Mouse (Mus musculus) midbrain, embryonic 13.5 days (tissue): ENCODE measurements around the gene Smarcc1. TPM values are rescaled to one million over a fixed set of nuclear protein-coding genes. Genes with fewer than 3 reads are reported as not detected.
"Not testable (repeated sequence)": the region's sequence is repeated elsewhere in the genome, so short reads cannot be mapped to it uniquely, and the experiment has no call there.

Source experiments
- ATAC-seq: fragments of 200-750 bp; cut with Nextera tagmentation; 2 replicates; pipeline ENCODE4 v1.8.0; 2017; ENCODE audit warnings: mild to moderate bottlenecking, moderate TSS enrichment, moderate library complexity
- H3K27ac ChIP-seq: fragments of 300-500 bp; sonication (generic); 2 replicates; pipeline ENCODE4 v1.5.1; 2015; ENCODE audit warnings: inconsistent platforms, mild to moderate bottlenecking, moderate library complexity
- H3K27me3 ChIP-seq: fragments of 300-500 bp; sonication (generic); 2 replicates; pipeline ENCODE4 v1.6.1; 2015; ENCODE audit warnings: mild to moderate bottlenecking, inconsistent platforms
- H3K36me3 ChIP-seq: fragments of 300-500 bp; sonication (generic); 2 replicates; pipeline ENCODE4 v1.6.1; 2015; ENCODE audit warnings: mild to moderate bottlenecking, inconsistent platforms
- H3K4me1 ChIP-seq: fragments of 300-500 bp; sonication (generic); replicated peaks from 2 replicates; pipeline ENCODE4 v1.6.1; 2015; ENCODE audit warnings: inconsistent platforms
- H3K4me2 ChIP-seq: fragments of 300-500 bp; sonication (generic); replicated peaks from 2 replicates; pipeline ENCODE4 v1.6.1; 2015; ENCODE audit warnings: moderate library complexity, mild to moderate bottlenecking, inconsistent platforms
- H3K4me3 ChIP-seq: fragments of 300-500 bp; sonication (generic); replicated peaks from 2 replicates; pipeline ENCODE4 v1.5.1; 2015; ENCODE audit warnings: mild to moderate bottlenecking, inconsistent platforms
- H3K9ac ChIP-seq: fragments of 300-500 bp; sonication (generic); replicated peaks from 2 replicates; pipeline ENCODE4 v1.6.1; 2015; ENCODE audit warnings: mild to moderate bottlenecking, inconsistent platforms
- H3K9me3 ChIP-seq: fragments of 300-500 bp; sonication (generic); 2 replicates; pipeline ENCODE4 v1.6.1; 2016; ENCODE audit warnings: mild to moderate bottlenecking, inconsistent platforms
- WGBS: fragments of 180-500 bp; shearing (Covaris S2); methylation state at CpG from one replicate; pipeline ENCODE4 v1.1.7; 2015; 5-methylcytosine and 5-hydroxymethylcytosine counted together
- polyA plus RNA-seq: library from polyadenylated mRNA; unstranded; fragments of >200 nt; fragmentation: Nextera tagmentation; extraction: Ambion mirVana; gene quantifications from 2 replicates; pipeline ENCODE4 v1.2.1, GENCODE M21; 2015

Smarcc1 gene
- polyA plus RNA-seq: 153 and 167 TPM in 2 replicates

GRCm38 (mm10) chr9:110116977-110117778 is at the start of gene Smarcc1:
Smarcc1 (plus strand) TSS chr9:110117708.
- Histone ChIP-seq H3K27me3 (no peaks in the 10 kb centered on the region), H3K9me3 (no peaks in the 10 kb centered on the region), H3K4me3 (peak within 1 kb of the TSS; percentile 86), H3K9ac (peak within 1 kb of the TSS; percentile 92), H3K36me3 (peaks cover 25% of the 10 kb centered on the region), H3K4me2 (peak within 1 kb of the TSS; percentile 65), H3K27ac (peak within 1 kb of the TSS; percentile 97), H3K4me1 (peaks cover 23% of the 10 kb centered on the region)
- peak; percentile 98 for ATAC-seq
- under 1% methylated on average over 78 of the region's 79 CpGs for WGBS

GRCm38 (mm10) chr9:110068745-110069144 is 48.8 kb upstream of the Smarcc1 start:
- Histone ChIP-seq H3K36me3 (peaks cover 81% of the 10 kb centered on the region), H3K9ac (no peak overlapping the region), H3K27ac (no peak overlapping the region), H3K27me3 (no peaks in the 10 kb centered on the region), H3K4me3 (no peak overlapping the region), H3K4me2 (no peak overlapping the region), H3K9me3 (no peaks in the 10 kb centered on the region), H3K4me1 (no peaks in the 10 kb centered on the region)
- WGBS: 93% methylated on average over 6 of the region's 6 CpGs
- no peak for ATAC-seq

- no peaks in the 10 kb centered on the region for H3K27me3 ChIP-seq
- no peaks in the 10 kb centered on the region for H3K4me1 ChIP-seq
- H3K27ac ChIP-seq: no peak overlapping the region
- no peaks in the 10 kb centered on the region for H3K9me3 ChIP-seq
- H3K4me2 ChIP-seq: no peak overlapping the region
- no peak overlapping the region for H3K4me3 ChIP-seq
- ATAC-seq: peak; percentile 62; the same call in 1 of the 2 replicates
- no peak overlapping the region for H3K9ac ChIP-seq
- 83% methylated on average over 9 of the region's 9 CpGs for WGBS
- peaks cover 86% of the 10 kb centered on the region for H3K36me3 ChIP-seq
Measured at GRCm38 (mm10) chr9:110070358-110070757, 47.1 kb upstream of the Smarcc1 start.

GRCm38 (mm10) chr9:110071011-110071410 is 46.5 kb upstream of the Smarcc1 start:
- H3K36me3 ChIP-seq: peaks cover 87% of the 10 kb centered on the region
- H3K9ac ChIP-seq: no peak overlapping the region
- no peak for ATAC-seq

GRCm38 (mm10) chr9:110071843-110072242 is 45.7 kb upstream of the Smarcc1 start:
- ATAC-seq: peak; percentile 66
- 0% methylated on average over 1 of the region's 1 CpGs for WGBS
- H3K36me3 ChIP-seq: peaks cover 83% of the 10 kb centered on the region
- H3K27ac ChIP-seq: no peak overlapping the region
- no peaks in the 10 kb centered on the region for H3K4me1 ChIP-seq
- H3K9me3 ChIP-seq: no peaks in the 10 kb centered on the region
- no peak overlapping the region for H3K4me3 ChIP-seq
- no peak overlapping the region for H3K9ac ChIP-seq
- no peak overlapping the region for H3K4me2 ChIP-seq
- H3K27me3 ChIP-seq: no peaks in the 10 kb centered on the region

More at GRCm38 (mm10) chr9:110071011-110071410, 46.5 kb upstream of the Smarcc1 start:
- whole genome bisulfite sequencing: 86% methylated on average over 4 of the region's 4 CpGs
- H3K27me3 ChIP-seq: no peaks in the 10 kb centered on the region
- H3K4me1 ChIP-seq: no peaks in the 10 kb centered on the region
- H3K27ac ChIP-seq: no peak overlapping the region
- H3K4me3 ChIP-seq: no peak overlapping the region
- H3K9me3 ChIP-seq: no peaks in the 10 kb centered on the region
- no peak overlapping the region for H3K4me2 ChIP-seq

GRCm38 (mm10) chr9:110076468-110076867 is 41.0 kb upstream of the Smarcc1 start:
- WGBS: 80% methylated on average over 4 of the region's 7 CpGs
- not testable (repeated sequence) for H3K4me1 ChIP-seq, ATAC-seq, H3K27me3 ChIP-seq, H3K4me2 ChIP-seq, H3K4me3 ChIP-seq, H3K27ac ChIP-seq, H3K9ac ChIP-seq, H3K9me3 ChIP-seq
- peaks cover 80% of the 10 kb centered on the region for H3K36me3 ChIP-seq

GRCm38 (mm10) chr9:110081066-110081465 is 36.4 kb upstream of the Smarcc1 start:
- Histone ChIP-seq H3K4me2 (no peak overlapping the region), H3K27ac (no peak overlapping the region), H3K4me3 (no peak overlapping the region), H3K9ac (no peak overlapping the region), H3K4me1 (no peaks in the 10 kb centered on the region), H3K9me3 (no peaks in the 10 kb centered on the region), H3K27me3 (no peaks in the 10 kb centered on the region), H3K36me3 (peaks cover 92% of the 10 kb centered on the region)
- ATAC-seq: no peak
- 62% methylated on average over 3 of the region's 3 CpGs for WGBS

GRCm38 (mm10) chr9:110084201-110084964 is 33.1 kb upstream of the Smarcc1 start:
- WGBS: 91% methylated on average over 25 of the region's 25 CpGs
- H3K4me1 ChIP-seq: no peaks in the 10 kb centered on the region
- H3K27me3 ChIP-seq: no peaks in the 10 kb centered on the region

GRCm38 (mm10) chr9:110085693-110086092 is 31.8 kb upstream of the Smarcc1 start:
- Histone ChIP-seq H3K9me3 (no peaks in the 10 kb centered on the region), H3K9ac (no peak overlapping the region), H3K4me1 (no peaks in the 10 kb centered on the region), H3K27ac (no peak overlapping the region), H3K27me3 (no peaks in the 10 kb centered on the region), H3K4me3 (no peak overlapping the region), H3K4me2 (no peak overlapping the region), H3K36me3 (peaks cover 99% of the 10 kb centered on the region)
- 94% methylated on average over 8 of the region's 8 CpGs for WGBS
- no peak for ATAC-seq

More at GRCm38 (mm10) chr9:110084201-110084964, 33.1 kb upstream of the Smarcc1 start:
- no peak overlapping the region for H3K4me3 ChIP-seq
- no peak for ATAC-seq
- no peaks in the 10 kb centered on the region for H3K9me3 ChIP-seq
- no peak overlapping the region for H3K4me2 ChIP-seq
- no peak overlapping the region for H3K9ac ChIP-seq
- peaks cover 99% of the 10 kb centered on the region for H3K36me3 ChIP-seq
- H3K27ac ChIP-seq: no peak overlapping the region

- Histone ChIP-seq H3K27ac (no peak overlapping the region), H3K4me2 (no peak overlapping the region), H3K4me1 (no peaks in the 10 kb centered on the region), H3K9ac (no peak overlapping the region), H3K4me3 (no peak overlapping the region), H3K9me3 (no peaks in the 10 kb centered on the region), H3K36me3 (peaks cover 94% of the 10 kb centered on the region), H3K27me3 (no peaks in the 10 kb centered on the region)
- ATAC-seq: no peak
- WGBS: 78% methylated on average over 4 of the region's 4 CpGs
Measured at GRCm38 (mm10) chr9:110093303-110093702, 24.2 kb upstream of the Smarcc1 start.

- Histone ChIP-seq H3K27ac (no peak overlapping the region), H3K27me3 (no peaks in the 10 kb centered on the region), H3K4me2 (no peak overlapping the region), H3K4me1 (peaks cover under 1% of the 10 kb centered on the region; the same call in 1 of the 2 replicates), H3K4me3 (no peak overlapping the region), H3K36me3 (peaks cover 94% of the 10 kb centered on the region), H3K9me3 (no peaks in the 10 kb centered on the region), H3K9ac (no peak overlapping the region)
- ATAC-seq: no peak
- over 99% methylated on average over 4 of the region's 4 CpGs for WGBS
Measured at GRCm38 (mm10) chr9:110094761-110095160, 22.7 kb upstream of the Smarcc1 start.

GRCm38 (mm10) chr9:110097791-110098190 is 19.7 kb upstream of the Smarcc1 start:
- WGBS: 82% methylated on average over 3 of the region's 3 CpGs
- Histone ChIP-seq H3K36me3 (peaks cover 84% of the 10 kb centered on the region), H3K4me2 (no peak overlapping the region), H3K27ac (no peak overlapping the region), H3K9me3 (no peaks in the 10 kb centered on the region), H3K9ac (no peak overlapping the region), H3K27me3 (no peaks in the 10 kb centered on the region), H3K4me1 (peaks cover 13% of the 10 kb centered on the region), H3K4me3 (no peak overlapping the region)
- no peak for ATAC-seq
